Mouse (Mus musculus) kidney, embryonic 16.5 days (tissue): ENCODE data around the gene Fcgr3. TPM values are rescaled to one million over a fixed set of nuclear protein-coding genes. Genes with fewer than 3 reads are reported as not detected.
A peak's percentile ranks its signal among the peaks of the same experiment; 100 is the strongest.
"Not testable (repeated sequence)": the region's sequence is repeated elsewhere in the genome, so short reads cannot be mapped to it uniquely, and the experiment has no call there.

Experiments used
- ATAC-seq: fragments of 200-750 bp; cut with Nextera tagmentation; 2 replicates; pipeline ENCODE4 v1.8.0; 2017; ENCODE audit warnings: moderate TSS enrichment; ENCODE audit not compliant: low FRiP score, low TSS enrichment
- H3K27ac ChIP-seq: fragments of 300-500 bp; sonication (generic); 2 replicates; pipeline ENCODE4 v1.5.1; 2014; ENCODE audit warnings: low read length
- H3K27me3 ChIP-seq: fragments of 300-500 bp; sonication (generic); 2 replicates; pipeline ENCODE4 v1.6.1; 2014; ENCODE audit warnings: low read length, control low read depth, mixed read lengths; ENCODE audit not compliant: insufficient read depth
- H3K36me3 ChIP-seq: fragments of 300-500 bp; sonication (generic); 2 replicates; pipeline ENCODE4 v1.6.1; 2014; ENCODE audit warnings: low read length, control low read depth, mixed read lengths; ENCODE audit not compliant: insufficient read depth
- H3K4me1 ChIP-seq: fragments of 300-500 bp; sonication (generic); 2 replicates; pipeline ENCODE4 v1.6.1; 2014; ENCODE audit warnings: low read length, control low read depth, mixed read lengths; ENCODE audit not compliant: insufficient read depth
- H3K4me2 ChIP-seq: fragments of 300-500 bp; sonication (generic); replicated peaks from 2 replicates; pipeline ENCODE4 v1.6.1; 2014; ENCODE audit warnings: low read depth, low read length
- H3K4me3 ChIP-seq: fragments of 300-500 bp; sonication (generic); 2 replicates; pipeline ENCODE4 v1.5.1; 2014; ENCODE audit warnings: mild to moderate bottlenecking, low read length
- H3K9ac ChIP-seq: fragments of 300-500 bp; sonication (generic); replicated peaks from 2 replicates; pipeline ENCODE4 v1.6.1; 2014; ENCODE audit warnings: low read length
- H3K9me3 ChIP-seq: fragments of 300-500 bp; sonication (generic); 2 replicates; pipeline ENCODE4 v1.6.1; 2016; ENCODE audit warnings: low read length, control low read depth
- WGBS: fragments of 180-500 bp; shearing (Covaris S2); extraction: QIAGEN DNeasy Blood & Tissue Kit; methylation state at CpG from one replicate; pipeline ENCODE4 v1.1.7; 2014; 5-methylcytosine and 5-hydroxymethylcytosine counted together
- polyA plus RNA-seq: library from polyadenylated mRNA; unstranded; fragments of >200 nt; fragmentation: Nextera tagmentation; extraction: Ambion mirVana; gene quantifications from 2 replicates; pipeline ENCODE4 v1.2.1, GENCODE M21; 2015

The Fcgr3 gene
- 8.8 and 9.0 TPM in 2 replicates for polyA plus RNA-seq

GRCm38 (mm10) chr1:171064491-171065242 lies at the start of gene Fcgr3:
Gene Fcgr3, minus strand, starts transcription at chr1:171064935.
- 1% methylated on average over 40 of the region's 75 CpGs for WGBS
- not testable (repeated sequence) for H3K36me3 ChIP-seq, H3K27ac ChIP-seq, H3K9me3 ChIP-seq, H3K4me1 ChIP-seq
- H3K4me2 ChIP-seq, result peak within 1 kb of the TSS; percentile 51
- peak; percentile 66 for ATAC-seq
- peak within 1 kb of the TSS; percentile 43 for H3K4me3 ChIP-seq
- peaks cover 27% of the 10 kb centered on the region for H3K27me3 ChIP-seq
- 0 out of 2 replicates have a peak within 1 kb of the TSS, but pooled peaks have one; percentile 2 for H3K9ac ChIP-seq

GRCm38 (mm10) chr1:171113873-171114299 lies 49.2 kb upstream of the Fcgr3 start, which contains the start of gene Cfap126:
Gene Cfap126, plus strand, starts transcription at chr1:171113918.
- Histone ChIP-seq H3K9ac (peak within 1 kb of the TSS; percentile 69), H3K4me1 (peaks cover 14% of the 10 kb centered on the region), H3K4me3 (peak within 1 kb of the TSS; percentile 49), H3K36me3 (no peaks in the 10 kb centered on the region), H3K9me3 (no peaks in the 10 kb centered on the region), H3K27me3 (no peaks in the 10 kb centered on the region), H3K27ac (peak within 1 kb of the TSS; percentile 75), H3K4me2 (peak within 1 kb of the TSS; percentile 58)
- peak; percentile 58 for ATAC-seq
- under 1% methylated on average over 24 of the region's 24 CpGs for WGBS

- Histone ChIP-seq H3K4me3 (no peak overlapping the region), H3K9ac (no peak overlapping the region), H3K9me3 (no peaks in the 10 kb centered on the region), H3K27ac (no peak overlapping the region), H3K27me3 (no peaks in the 10 kb centered on the region), H3K4me1 (peaks cover 14% of the 10 kb centered on the region), H3K4me2 (no peak overlapping the region), H3K36me3 (no peaks in the 10 kb centered on the region)
- WGBS, result 67% methylated on average over 4 of the region's 4 CpGs
- ATAC-seq, result no peak
Observed at GRCm38 (mm10) chr1:171112986-171113385, 48.3 kb upstream of the Fcgr3 start.

- H3K9me3 ChIP-seq, result no peaks in the 10 kb centered on the region
- peaks cover 14% of the 10 kb centered on the region for H3K4me1 ChIP-seq
- peak overlapping the region; percentile 63 for H3K4me2 ChIP-seq
- peak overlapping the region; percentile 70 for H3K9ac ChIP-seq
- ATAC-seq, result peak; percentile 12; the same call in 1 of the 2 replicates
- WGBS, result 3% methylated on average over 15 of the region's 15 CpGs
- peak overlapping the region; percentile 69 for H3K4me3 ChIP-seq
- no peaks in the 10 kb centered on the region for H3K36me3 ChIP-seq
- H3K27ac ChIP-seq, result peak overlapping the region; percentile 84
- H3K27me3 ChIP-seq, result no peaks in the 10 kb centered on the region
Observed at GRCm38 (mm10) chr1:171111781-171112575, 47.2 kb upstream of the Fcgr3 start.

- Histone ChIP-seq H3K9ac (peak overlapping the region; percentile 70), H3K4me3 (peak overlapping the region; percentile 69), H3K27ac (peak overlapping the region; percentile 84), H3K4me1 (peaks cover 14% of the 10 kb centered on the region), H3K9me3 (no peaks in the 10 kb centered on the region), H3K27me3 (no peaks in the 10 kb centered on the region), H3K4me2 (peak overlapping the region; percentile 63), H3K36me3 (no peaks in the 10 kb centered on the region)
- peak; percentile 88 for ATAC-seq
- WGBS, result under 1% methylated on average over 38 of the region's 38 CpGs
Observed at GRCm38 (mm10) chr1:171111020-171111780, 46.5 kb upstream of the Fcgr3 start.

GRCm38 (mm10) chr1:171110659-171111019 lies 45.9 kb upstream of the Fcgr3 start:
- 14% methylated on average over 15 of the region's 15 CpGs for WGBS
- Histone ChIP-seq H3K9me3 (no peaks in the 10 kb centered on the region), H3K4me2 (peak overlapping the region; percentile 63), H3K4me3 (peak overlapping the region; percentile 69), H3K27ac (peak overlapping the region; percentile 47), H3K4me1 (peaks cover 14% of the 10 kb centered on the region), H3K36me3 (no peaks in the 10 kb centered on the region), H3K27me3 (no peaks in the 10 kb centered on the region), H3K9ac (peak overlapping the region; percentile 65)
- ATAC-seq, result peak; percentile 52; the same call in 1 of the 2 replicates

- 40% methylated on average over 9 of the region's 9 CpGs for WGBS
Observed at GRCm38 (mm10) chr1:171109620-171110019, 44.9 kb upstream of the Fcgr3 start.

GRCm38 (mm10) chr1:171105226-171105625 lies 40.5 kb upstream of the Fcgr3 start:
- H3K27me3 ChIP-seq, result no peaks in the 10 kb centered on the region
- H3K36me3 ChIP-seq, result no peaks in the 10 kb centered on the region
- H3K27ac ChIP-seq, result no peak overlapping the region
- no peak for ATAC-seq
- peaks cover 7% of the 10 kb centered on the region; the same call in 1 of the 2 replicates for H3K4me1 ChIP-seq
- no peak overlapping the region for H3K4me2 ChIP-seq
- H3K4me3 ChIP-seq, result no peak overlapping the region
- H3K9me3 ChIP-seq, result no peaks in the 10 kb centered on the region
- WGBS, result 73% methylated on average over 6 of the region's 6 CpGs
- no peak overlapping the region for H3K9ac ChIP-seq

More at GRCm38 (mm10) chr1:171109620-171110019, 44.9 kb upstream of the Fcgr3 start:
- H3K4me3 ChIP-seq, result no peak overlapping the region
- no peaks in the 10 kb centered on the region for H3K9me3 ChIP-seq
- H3K4me2 ChIP-seq, result no peak overlapping the region
- H3K36me3 ChIP-seq, result no peaks in the 10 kb centered on the region
- no peak overlapping the region for H3K9ac ChIP-seq
- no peak overlapping the region for H3K27ac ChIP-seq
- H3K27me3 ChIP-seq, result no peaks in the 10 kb centered on the region
- peaks cover 14% of the 10 kb centered on the region for H3K4me1 ChIP-seq
- no peak for ATAC-seq

- H3K27me3 ChIP-seq, result no peaks in the 10 kb centered on the region
- no peaks in the 10 kb centered on the region for H3K36me3 ChIP-seq
- H3K9ac ChIP-seq, result peak overlapping the region; percentile 51
- peaks cover 7% of the 10 kb centered on the region; the same call in 1 of the 2 replicates for H3K4me1 ChIP-seq
- 0 out of 2 replicates have a peak, but pooled peaks cover 4% of the 10 kb centered on the region for H3K9me3 ChIP-seq
- H3K27ac ChIP-seq, result no peak overlapping the region
- 8% methylated on average over 10 of the region's 10 CpGs for WGBS
- ATAC-seq, result peak; percentile 22
- peak overlapping the region; percentile 75 for H3K4me3 ChIP-seq
- H3K4me2 ChIP-seq, result peak overlapping the region; percentile 66
Observed at GRCm38 (mm10) chr1:171103179-171103840, 38.6 kb upstream of the Fcgr3 start.
